Mouse (Mus musculus): ENCODE data around the gene Txnl4b. TPM values are rescaled to one million over a fixed set of nuclear protein-coding genes. Genes with fewer than 3 reads are reported as not detected.
A peak's percentile ranks its signal among the peaks of the same experiment; 100 is the strongest.

Gene Txnl4b
- 25.1 and 26.0 TPM in 2 replicates for polyA plus RNA-seq (2014; fragmentation: Nextera tagmentation; extraction: Ambion mirVana)

DNA sequence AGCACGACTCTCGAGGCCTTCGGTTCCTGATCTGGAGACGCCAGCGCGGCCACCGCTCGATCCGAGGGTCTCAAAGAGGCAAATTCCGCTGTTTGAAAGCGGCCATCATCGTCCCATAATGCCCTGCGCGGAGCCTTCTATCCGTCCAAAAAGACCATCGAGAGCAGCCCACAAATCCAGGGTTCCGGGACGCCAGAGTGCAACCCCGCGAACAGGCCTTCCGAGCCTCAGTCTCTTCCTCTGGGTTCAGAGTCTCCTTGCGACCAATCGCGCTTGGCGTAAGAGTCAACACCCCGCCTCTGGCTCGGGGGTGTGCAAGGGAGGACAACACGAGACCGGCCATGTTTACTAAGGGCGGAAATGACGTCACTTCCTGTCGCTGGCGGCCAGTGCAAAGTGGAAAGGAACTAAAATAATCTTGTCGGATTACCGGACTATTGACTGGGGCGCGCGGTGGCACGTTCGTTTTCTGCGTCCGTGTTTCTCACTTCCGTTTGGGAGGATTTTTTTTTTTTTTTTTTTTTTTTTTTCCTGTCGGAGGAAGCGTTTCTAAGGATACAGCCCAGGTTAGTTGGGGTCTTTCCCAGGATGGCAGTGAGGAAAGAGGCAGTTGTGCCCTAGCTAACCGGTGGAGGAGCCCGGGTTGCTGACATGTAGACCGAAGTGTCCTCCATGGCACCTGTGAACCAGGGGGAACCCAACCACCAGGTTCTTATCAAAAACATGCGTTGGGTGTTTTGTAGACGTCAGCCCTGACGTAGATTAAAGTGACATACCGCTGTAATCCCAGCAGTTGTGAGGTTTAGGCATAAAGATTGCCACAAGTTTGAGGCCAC, at the start of gene Txnl4b, which contains the start of gene Dhx38:
Gene Txnl4b, plus strand, starts transcription at position 395 of the 836 bp plus-strand sequence.
Gene Dhx38, minus strand, starts transcription at position 364 of the 836 bp plus-strand sequence.
- no peak for TF ChIP-seq CTCF (IDR thresholded peaks at IDR 0.05; ENCODE audit: low read depth)
- Histone ChIP-seq H3K4me1 (ENCODE audit: insufficient read depth) (peaks cover 12% of the 10 kb centered on the region; the same call in 1 of the 2 replicates), H3K9ac (peak within 1 kb of the TSS; percentile 92), H3K4me2 (peak within 1 kb of the TSS; percentile 82), H3K27me3 (ENCODE audit: insufficient read depth, low read length) (no peaks in the 10 kb centered on the region), H3K9me3 (ENCODE audit: low read depth, low read length) (no peaks in the 10 kb centered on the region), H3K27ac (ENCODE audit: low read depth) (peak within 1 kb of the TSS; percentile 93), H3K4me3 (ENCODE audit: low read depth, low read length) (peak within 1 kb of the TSS; percentile 84), H3K36me3 (ENCODE audit: insufficient read depth) (peaks cover 27% of the 10 kb centered on the region)
- peak; percentile 100 for DNase-seq
- ATAC-seq (ENCODE audit: insufficient read depth) = peak; percentile 100
- under 1% methylated on average over 52 of the region's 52 CpGs for WGBS

DNA sequence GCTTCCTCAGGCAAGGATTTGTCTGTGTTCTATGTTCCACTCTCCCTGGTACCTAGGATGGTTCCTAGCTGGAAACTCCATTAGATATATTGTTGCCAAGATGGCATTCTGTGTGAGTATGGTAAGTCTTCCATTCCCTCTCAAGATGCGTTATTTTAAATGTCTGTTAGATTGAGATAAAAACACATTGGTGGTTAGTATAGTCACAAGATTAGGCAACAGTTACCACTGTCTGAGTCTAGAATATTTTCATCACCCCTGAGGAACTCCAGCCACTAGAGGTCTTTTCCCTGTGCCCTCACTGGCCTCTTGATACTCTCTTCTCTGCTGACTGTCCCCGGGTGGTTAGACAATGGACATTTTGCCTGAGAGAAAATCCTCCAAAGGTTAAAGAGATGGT, 41.7 kb upstream of the Txnl4b start:
- no peaks in the 10 kb centered on the region for H3K36me3 ChIP-seq (ENCODE audit: insufficient read depth)
- WGBS = 78% methylated on average over 2 of the region's 2 CpGs
- DNase-seq (no peak), ATAC-seq (ENCODE audit: insufficient read depth) (no peak)
- H3K4me3 ChIP-seq (ENCODE audit: low read depth, low read length) = no peak overlapping the region
- no peak overlapping the region for H3K4me2 ChIP-seq
- H3K9me3 ChIP-seq (ENCODE audit: low read depth, low read length) = no peaks in the 10 kb centered on the region
- H3K27me3 ChIP-seq (ENCODE audit: insufficient read depth, low read length) = no peaks in the 10 kb centered on the region
- TF ChIP-seq CTCF (IDR thresholded peaks at IDR 0.05; ENCODE audit: low read depth) = no peak
- H3K9ac ChIP-seq = no peak overlapping the region
- no peak overlapping the region for H3K27ac ChIP-seq (ENCODE audit: low read depth)
- H3K4me1 ChIP-seq (ENCODE audit: insufficient read depth) = no peaks in the 10 kb centered on the region

- peak; percentile 65 for TF ChIP-seq CTCF (IDR thresholded peaks at IDR 0.05; ENCODE audit: low read depth)
- Histone ChIP-seq H3K4me3 (ENCODE audit: low read depth, low read length) (no peak overlapping the region), H3K9me3 (ENCODE audit: low read depth, low read length) (no peaks in the 10 kb centered on the region), H3K36me3 (ENCODE audit: insufficient read depth) (no peaks in the 10 kb centered on the region), H3K9ac (no peak overlapping the region), H3K4me2 (no peak overlapping the region), H3K4me1 (ENCODE audit: insufficient read depth) (no peaks in the 10 kb centered on the region), H3K27ac (ENCODE audit: low read depth) (no peak overlapping the region), H3K27me3 (ENCODE audit: insufficient read depth, low read length) (no peaks in the 10 kb centered on the region)
- DNase-seq = peak; percentile 72
- WGBS = 84% methylated on average over 19 of the region's 19 CpGs
- no peak for ATAC-seq (ENCODE audit: insufficient read depth)
Observed at GRCm38 (mm10) chr8:109535140-109535990, 30.3 kb upstream of the Txnl4b start.

DNA sequence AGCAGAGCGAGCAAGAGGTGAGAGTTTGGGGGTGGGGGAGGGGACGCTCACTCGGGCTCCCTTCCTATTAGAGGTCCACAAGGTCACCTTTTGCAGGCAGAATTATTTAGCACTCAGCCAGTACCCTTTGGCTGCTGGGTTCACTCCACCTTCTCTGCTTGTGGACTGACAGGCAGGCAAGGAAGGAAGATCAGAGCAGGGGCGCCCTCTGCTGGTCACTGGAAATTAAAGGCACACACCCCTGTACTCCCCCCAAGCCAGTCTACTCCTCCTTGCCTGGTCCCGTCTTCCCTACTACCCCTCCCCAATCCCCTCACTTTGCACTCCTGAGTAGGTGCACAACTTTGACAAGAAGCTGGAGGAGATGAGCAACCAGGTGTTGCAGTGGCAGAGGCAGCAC, 29.0 kb upstream of the Txnl4b start:
- peak; percentile 89 for TF ChIP-seq CTCF (IDR thresholded peaks at IDR 0.05; ENCODE audit: low read depth)
- Histone ChIP-seq H3K9ac (no peak overlapping the region), H3K36me3 (ENCODE audit: insufficient read depth) (no peaks in the 10 kb centered on the region), H3K4me3 (ENCODE audit: low read depth, low read length) (no peak overlapping the region; the same call in 1 of the 2 replicates), H3K27me3 (ENCODE audit: insufficient read depth, low read length) (no peaks in the 10 kb centered on the region), H3K4me2 (peak overlapping the region; percentile 54), H3K4me1 (ENCODE audit: insufficient read depth) (no peaks in the 10 kb centered on the region), H3K9me3 (ENCODE audit: low read depth, low read length) (no peaks in the 10 kb centered on the region), H3K27ac (ENCODE audit: low read depth) (no peak overlapping the region)
- peak; percentile 91 for ATAC-seq (ENCODE audit: insufficient read depth)
- WGBS = 4% methylated on average over 5 of the region's 5 CpGs
- peak; percentile 90 for DNase-seq

DNA sequence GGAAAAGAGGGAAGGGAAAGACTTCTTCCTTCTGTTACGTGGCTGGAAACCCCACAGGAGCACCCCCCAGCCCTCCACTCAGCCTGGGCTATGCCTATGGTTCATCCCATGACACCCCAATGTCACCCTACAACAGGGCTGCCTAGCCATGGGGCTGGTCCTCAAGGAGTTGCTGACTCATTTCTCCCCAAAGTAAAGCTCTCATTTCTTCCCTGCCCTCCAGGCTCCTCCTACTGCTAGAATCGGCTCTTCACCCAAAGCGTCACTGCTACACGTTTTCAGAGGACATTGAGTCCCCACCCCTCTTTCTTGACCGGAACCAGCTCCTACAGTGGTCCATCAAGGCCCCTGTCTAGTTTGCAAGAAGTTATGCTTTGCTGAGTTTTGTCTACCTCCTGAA, 23.5 kb upstream of the Txnl4b start:
- Histone ChIP-seq H3K9ac (no peak overlapping the region), H3K36me3 (ENCODE audit: insufficient read depth) (peaks cover 9% of the 10 kb centered on the region; the same call in 1 of the 2 replicates), H3K4me1 (ENCODE audit: insufficient read depth) (no peaks in the 10 kb centered on the region), H3K27me3 (ENCODE audit: insufficient read depth, low read length) (no peaks in the 10 kb centered on the region), H3K9me3 (ENCODE audit: low read depth, low read length) (no peaks in the 10 kb centered on the region), H3K27ac (ENCODE audit: low read depth) (no peak overlapping the region), H3K4me2 (no peak overlapping the region), H3K4me3 (ENCODE audit: low read depth, low read length) (no peak overlapping the region)
- TF ChIP-seq CTCF (IDR thresholded peaks at IDR 0.05; ENCODE audit: low read depth) = no peak
- ATAC-seq (ENCODE audit: insufficient read depth) = no peak
- no peak for DNase-seq
- WGBS = 64% methylated on average over 5 of the region's 5 CpGs

DNA sequence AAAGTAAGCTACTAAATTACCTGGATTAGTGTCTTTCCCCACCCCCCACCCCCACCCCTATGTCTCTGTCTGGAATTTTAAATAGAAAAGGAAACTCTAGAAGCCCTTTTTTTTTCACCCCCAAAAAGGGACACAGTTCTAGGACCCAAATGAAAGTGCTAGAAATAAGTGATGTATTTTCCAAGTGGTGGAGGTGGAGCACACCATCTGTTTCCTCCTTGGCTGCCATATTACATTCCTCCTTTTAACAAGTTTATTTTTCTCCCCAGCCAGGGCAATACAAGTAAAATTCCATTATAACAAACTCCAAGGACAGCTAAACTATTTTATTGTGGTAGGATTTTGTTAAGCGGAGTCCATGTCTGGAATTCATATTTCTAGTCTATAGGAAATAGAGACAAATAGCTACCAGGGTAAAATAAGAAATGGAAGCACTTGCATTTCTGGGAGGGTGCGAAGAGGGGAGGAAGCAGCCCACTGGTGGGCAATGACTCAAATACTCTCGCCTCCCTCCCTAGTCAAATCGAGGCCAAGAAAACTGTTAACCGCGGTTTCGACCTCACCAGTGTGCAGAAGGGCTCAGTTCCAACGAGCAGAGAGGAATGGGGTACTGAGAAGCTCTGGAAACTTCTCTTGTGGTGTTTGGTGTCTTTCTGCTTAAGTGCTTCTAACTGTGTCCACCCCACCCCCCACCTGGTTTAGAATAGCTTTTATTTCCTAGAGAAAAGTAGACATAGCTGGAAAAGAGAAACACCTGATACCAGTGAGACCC, 22.8 kb upstream of the Txnl4b start:
- Histone ChIP-seq H3K27me3 (ENCODE audit: insufficient read depth, low read length) (no peaks in the 10 kb centered on the region), H3K36me3 (ENCODE audit: insufficient read depth) (peaks cover 17% of the 10 kb centered on the region), H3K27ac (ENCODE audit: low read depth) (no peak overlapping the region), H3K9me3 (ENCODE audit: low read depth, low read length) (no peaks in the 10 kb centered on the region), H3K4me3 (ENCODE audit: low read depth, low read length) (no peak overlapping the region), H3K4me1 (ENCODE audit: insufficient read depth) (no peaks in the 10 kb centered on the region), H3K4me2 (no peak overlapping the region), H3K9ac (no peak overlapping the region)
- TF ChIP-seq CTCF (IDR thresholded peaks at IDR 0.05; ENCODE audit: low read depth) = no peak
- WGBS = 78% methylated on average over 8 of the region's 8 CpGs
- no peak for ATAC-seq (ENCODE audit: insufficient read depth)
- DNase-seq = no peak
